Mouse (Mus musculus) kidney, postnatal 0 days (tissue): ENCODE measurements around the gene Col4a2. TPM values are rescaled to one million over a fixed set of nuclear protein-coding genes. Genes with fewer than 3 reads are reported as not detected.

Experiments used
- ATAC-seq: fragments of 200-750 bp; cut with Nextera tagmentation; replicated peaks from 2 replicates; pipeline ENCODE4 v1.8.0; 2017; ENCODE audit warnings: low read depth, moderate number of reproducible peaks, moderate TSS enrichment, moderate library complexity; ENCODE audit not compliant: low FRiP score
- DNase-seq: peaks from one replicate; pipeline ENCODE4 v3.0.0-alpha.2; 2016; ENCODE audit warnings: low spot score
- H3K27ac ChIP-seq: fragments of 300-500 bp; sonication (generic); 2 replicates; pipeline ENCODE4 v1.5.1; 2014; ENCODE audit warnings: mild to moderate bottlenecking
- H3K27me3 ChIP-seq: fragments of 300-500 bp; sonication (generic); 2 replicates; pipeline ENCODE4 v1.6.1; 2014; ENCODE audit warnings: low read length, mixed read lengths; ENCODE audit not compliant: insufficient read depth
- H3K36me3 ChIP-seq: fragments of 300-500 bp; sonication (generic); 2 replicates; pipeline ENCODE4 v1.6.1; 2014; ENCODE audit warnings: low read length, mixed read lengths; ENCODE audit not compliant: insufficient read depth
- H3K4me1 ChIP-seq: fragments of 300-500 bp; sonication (generic); replicated peaks from 2 replicates; pipeline ENCODE4 v1.6.1; 2014; ENCODE audit warnings: antibody characterized with exemption, low read length, mixed read lengths; ENCODE audit not compliant: insufficient read depth
- H3K4me2 ChIP-seq: fragments of 300-500 bp; sonication (generic); 2 replicates; pipeline ENCODE4 v1.6.1; 2014; ENCODE audit warnings: mild to moderate bottlenecking, low read length, moderate library complexity, mixed read lengths
- H3K4me3 ChIP-seq: fragments of 300-500 bp; sonication (generic); replicated peaks from 2 replicates; pipeline ENCODE4 v1.5.1; 2014; ENCODE audit warnings: low read depth, low read length
- H3K9ac ChIP-seq: fragments of 300-500 bp; sonication (generic); 2 replicates; pipeline ENCODE4 v1.6.1; 2014; ENCODE audit warnings: low read depth, low read length
- H3K9me3 ChIP-seq: fragments of 300-500 bp; sonication (generic); replicated peaks from 2 replicates; pipeline ENCODE4 v1.6.1; 2016; ENCODE audit warnings: low read length, inconsistent platforms, mixed read lengths
- CTCF ChIP-seq: IDR thresholded peaks from 2 replicates; pipeline ENCODE4 v1.5.1; 2016; ENCODE audit warnings: antibody characterized with exemption, low read depth, mild to moderate bottlenecking, moderate library complexity
- WGBS: fragments of 180-500 bp; shearing (Covaris S2); extraction: QIAGEN DNeasy Blood & Tissue Kit; methylation state at CpG from one replicate; pipeline ENCODE4 v1.1.7; 2014; 5-methylcytosine and 5-hydroxymethylcytosine counted together
- polyA plus RNA-seq: library from polyadenylated mRNA; unstranded; fragments of >200 nt; fragmentation: Nextera tagmentation; extraction: Ambion mirVana; gene quantifications from 2 replicates; pipeline ENCODE4 v1.2.1, GENCODE M21; 2015

Col4a2 gene
- polyA plus RNA-seq, 1 experiment from 2014 or later: 140 TPM

- H3K4me2 ChIP-seq: no peak overlapping the region
- 51% methylated on average over 6 of the region's 6 CpGs for WGBS
- ATAC-seq (no peak), DNase-seq (no peak)
- H3K9ac ChIP-seq: no peak overlapping the region
- H3K4me3 ChIP-seq: no peak overlapping the region
- no peak for TF ChIP-seq CTCF
- no peaks in the 10 kb centered on the region for H3K9me3 ChIP-seq
- no peaks in the 10 kb centered on the region for H3K27me3 ChIP-seq
- H3K4me1 ChIP-seq: peaks cover 18% of the 10 kb centered on the region
- H3K27ac ChIP-seq: peak overlapping the region; percentile 31; the same call in 1 of the 2 replicates
- H3K36me3 ChIP-seq: no peaks in the 10 kb centered on the region
These were observed 24.3 kb upstream of the Col4a2 start for GRCm38 (mm10) chr8:11288286-11288685.

- H3K27ac ChIP-seq: no peak overlapping the region
- DNase-seq: no peak
- H3K9me3 ChIP-seq: no peaks in the 10 kb centered on the region
- H3K9ac ChIP-seq: no peak overlapping the region
- no peak for TF ChIP-seq CTCF
- no peak overlapping the region for H3K4me2 ChIP-seq
- WGBS: 13% methylated on average over 1 of the region's 1 CpGs
- H3K4me1 ChIP-seq: peaks cover 14% of the 10 kb centered on the region; the same call in 1 of the 2 replicates
- H3K27me3 ChIP-seq: no peaks in the 10 kb centered on the region
- no peak overlapping the region for H3K4me3 ChIP-seq
- no peaks in the 10 kb centered on the region for H3K36me3 ChIP-seq
- ATAC-seq: no peak
These were observed 22.1 kb upstream of the Col4a2 start for GRCm38 (mm10) chr8:11290533-11290932.

DNA sequence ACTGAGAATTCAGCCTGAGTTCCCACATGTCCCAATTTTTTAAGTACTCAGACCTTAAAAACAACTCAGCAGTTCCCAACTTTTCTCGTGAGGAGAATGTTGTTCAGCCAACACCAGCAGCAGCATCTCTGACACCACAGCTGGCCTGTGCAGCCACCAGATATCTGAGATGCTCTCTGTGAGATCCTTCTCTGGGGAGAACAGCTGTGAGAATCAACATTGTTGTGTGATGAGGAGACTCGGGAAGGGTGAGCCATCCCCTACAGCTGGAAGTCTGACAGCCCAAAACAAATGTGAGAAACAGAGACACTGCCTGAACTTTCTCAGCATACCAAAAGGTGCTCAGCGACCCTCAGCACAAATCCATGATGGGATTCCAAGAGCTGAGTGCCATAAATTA, 20.0 kb upstream of the Col4a2 start:
- Histone ChIP-seq H3K27ac (no peak overlapping the region), H3K9me3 (no peaks in the 10 kb centered on the region), H3K4me1 (peaks cover 30% of the 10 kb centered on the region), H3K27me3 (no peaks in the 10 kb centered on the region), H3K4me2 (no peak overlapping the region), H3K9ac (no peak overlapping the region), H3K4me3 (no peak overlapping the region), H3K36me3 (no peaks in the 10 kb centered on the region)
- no peak for TF ChIP-seq CTCF
- WGBS: 23% methylated on average over 3 of the region's 3 CpGs
- no peak for DNase-seq
- no peak for ATAC-seq

- 81% methylated on average over 10 of the region's 10 CpGs for WGBS
- 0 out of 2 replicates have a peak, but pooled peaks cover 4% of the 10 kb centered on the region for H3K36me3 ChIP-seq
- H3K9me3 ChIP-seq: no peaks in the 10 kb centered on the region
- DNase-seq (no peak), ATAC-seq (no peak)
- H3K27ac ChIP-seq: peak overlapping the region; percentile 42; the same call in 1 of the 2 replicates
- TF ChIP-seq CTCF: no peak
- no peak overlapping the region for H3K4me2 ChIP-seq
- H3K4me1 ChIP-seq: peaks cover 56% of the 10 kb centered on the region
- no peak overlapping the region for H3K9ac ChIP-seq
- no peaks in the 10 kb centered on the region for H3K27me3 ChIP-seq
- H3K4me3 ChIP-seq: no peak overlapping the region
These were observed 16.2 kb upstream of the Col4a2 start for GRCm38 (mm10) chr8:11296282-11296943.

DNA sequence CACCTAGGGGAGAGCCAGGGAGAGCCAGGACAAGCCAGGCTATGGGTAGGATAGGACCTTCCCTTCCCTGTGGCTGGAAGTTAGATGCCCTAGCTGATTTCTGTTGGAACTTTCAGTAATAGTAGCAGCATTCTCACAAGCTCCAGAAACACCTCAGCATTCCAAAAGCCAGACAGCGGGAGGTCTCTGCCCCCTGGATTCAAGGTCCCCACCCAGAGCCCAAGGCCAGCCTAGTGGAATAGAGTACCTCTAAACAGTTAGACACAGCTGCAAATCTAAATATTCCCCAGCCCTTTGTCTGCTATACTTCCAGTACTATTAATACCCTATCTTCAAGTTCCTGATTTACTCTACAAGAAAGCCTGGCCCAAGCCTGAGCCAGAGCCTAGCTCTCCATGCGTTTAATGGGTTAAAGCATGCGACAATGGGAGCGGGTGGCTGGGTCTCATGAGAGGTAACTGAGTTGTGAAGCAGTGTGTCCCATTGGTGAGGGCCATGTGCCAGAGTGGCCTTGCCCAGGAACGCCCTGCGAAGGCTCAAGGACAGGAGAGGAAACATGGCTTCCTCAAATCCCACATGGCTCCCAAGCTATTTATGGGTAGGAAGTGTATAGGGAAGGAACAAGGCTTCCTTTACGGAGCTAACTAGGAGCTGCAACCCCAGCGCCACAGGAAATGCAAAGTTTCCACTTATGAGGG, 15.3 kb upstream of the Col4a2 start:
- no peak overlapping the region for H3K9ac ChIP-seq
- H3K4me3 ChIP-seq: no peak overlapping the region
- H3K27ac ChIP-seq: peak overlapping the region; percentile 80
- H3K4me1 ChIP-seq: peaks cover 59% of the 10 kb centered on the region
- H3K4me2 ChIP-seq: no peak overlapping the region
- H3K36me3 ChIP-seq: 0 out of 2 replicates have a peak, but pooled peaks cover 4% of the 10 kb centered on the region
- WGBS: 78% methylated on average over 8 of the region's 8 CpGs
- no peaks in the 10 kb centered on the region for H3K9me3 ChIP-seq
- DNase-seq (peak; percentile 59), ATAC-seq (no peak)
- TF ChIP-seq CTCF: no peak
- no peaks in the 10 kb centered on the region for H3K27me3 ChIP-seq

DNA sequence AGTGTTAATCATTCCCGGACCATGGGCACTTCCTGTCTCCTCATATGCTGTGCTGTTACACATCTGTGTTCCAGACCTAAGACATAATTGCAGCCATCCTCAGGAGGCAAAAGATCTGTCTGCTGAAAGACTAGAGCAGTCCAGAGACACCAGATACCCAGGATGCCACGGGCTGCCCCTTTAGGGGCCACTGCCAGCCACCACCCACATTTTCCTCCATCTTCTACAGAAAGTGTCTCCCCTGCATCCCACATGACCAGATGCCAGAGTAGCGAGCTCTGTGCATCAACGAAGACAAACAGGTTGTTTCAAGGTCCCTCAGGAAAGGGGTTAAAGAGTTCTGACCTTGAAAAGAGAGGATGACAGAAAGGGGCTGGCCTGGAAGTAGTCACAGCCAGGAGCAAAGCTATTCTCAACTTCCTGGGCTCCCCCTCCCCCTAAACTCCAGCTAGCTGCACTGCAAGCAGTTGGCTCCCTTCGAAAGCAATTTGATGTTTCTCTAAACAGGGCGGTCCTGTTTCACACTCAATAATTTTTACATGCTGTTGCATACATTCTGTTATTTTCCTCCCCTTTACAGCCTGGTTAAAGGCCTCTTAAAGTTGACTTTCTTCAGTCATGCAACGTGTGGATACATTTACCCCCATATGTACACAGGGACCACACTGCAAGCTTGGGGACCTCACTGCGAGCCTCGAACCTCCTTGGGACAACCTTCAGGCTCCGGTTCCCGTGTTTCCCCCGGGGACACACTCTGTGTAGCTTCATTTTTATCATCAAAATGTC, 13.9 kb upstream of the Col4a2 start:
- Histone ChIP-seq H3K4me1 (peaks cover 59% of the 10 kb centered on the region), H3K4me2 (peak overlapping the region; percentile 15; the same call in 1 of the 2 replicates), H3K4me3 (no peak overlapping the region), H3K36me3 (0 out of 2 replicates have a peak, but pooled peaks cover 4% of the 10 kb centered on the region), H3K27ac (peak overlapping the region; percentile 80), H3K9ac (no peak overlapping the region), H3K9me3 (no peaks in the 10 kb centered on the region), H3K27me3 (no peaks in the 10 kb centered on the region)
- TF ChIP-seq CTCF: no peak
- peak; percentile 44; the same call in 1 of the 2 replicates for ATAC-seq
- peak; percentile 89 for DNase-seq
- WGBS: 19% methylated on average over 12 of the region's 12 CpGs
